29 mouse cellular contexts compared by ENCODE assay signal in genomic region chr4:84121442-84121841, GRCm38 (mm10).
DNase-seq lines count a peak whose midpoint lies in the region; ATAC-seq lines count a peak whose summit lies in the region.
"Had no signal": no experiment of that assay in that cellular context is flagged by ENCODE, and none has a peak within 500 bp of the region (broad histone marks: within the 10 kb centered on the region; RNA-seq: fewer than 3 reads in every experiment).

No protein-coding gene starts in this region.

- no peaks in the 10 kb centered on the region for H3K9me3 ChIP-seq in hindbrain, embryonic 10.5 days
- H3K9me3 ChIP-seq in hindbrain, embryonic 13.5 days, result no peaks in the 10 kb centered on the region
- no peaks in the 10 kb centered on the region for H3K9me3 ChIP-seq in neural tube, embryonic 13.5 days
- H3K9me3 ChIP-seq in neural tube, embryonic 15.5 days (replicated peaks), result no peaks in the 10 kb centered on the region
- no peaks in the 10 kb centered on the region for H3K9me3 ChIP-seq in limb, embryonic 10.5 days (replicated peaks)
- H3K9me3 ChIP-seq: forebrain, embryonic 15.5 days; heart, embryonic 12.5 days; intestine, embryonic 15.5 days; limb, embryonic 12.5 days; liver, embryonic 13.5 days; stomach, embryonic 15.5 days had no signal

- no peak for DNase-seq in hindbrain, embryonic 10.5 days (ENCODE audit: low spot score)
- no peak for DNase-seq in limb, embryonic 10.5 days (ENCODE audit: low spot score)
- no peak for DNase-seq in ovary, postnatal 14 days (ENCODE audit: low spot score)
- DNase-seq in T-cell, adult 2 months (ENCODE audit: low spot score), result no peak
- DNase-seq: adrenal gland, postnatal 25 days; cerebellum, adult 11-12 months; cerebellum, adult 9-11 months; embryo, embryonic 11 days; gastrocnemius, adult 2 months; heart, adult 2 months; heart, postnatal 10 days; kidney, adult 2 months; kidney, postnatal 10 days; layer of hippocampus, postnatal 36 days; liver, embryonic 13.5 days; lung, adult 18-20 months; thymus, adult 18-20 months; thymus, postnatal 36 days had no signal

- peaks cover 42% of the 10 kb centered on the region for H3K4me1 ChIP-seq in hindbrain, embryonic 10.5 days (replicated peaks)
- peaks cover 21% of the 10 kb centered on the region for H3K4me1 ChIP-seq in hindbrain, embryonic 13.5 days (replicated peaks)
- H3K4me1 ChIP-seq in neural tube, embryonic 13.5 days (replicated peaks), result peaks cover 24% of the 10 kb centered on the region
- H3K4me1 ChIP-seq in neural tube, embryonic 15.5 days, result peaks cover 6% of the 10 kb centered on the region; the same call in 1 of the 2 replicates
- H3K4me1 ChIP-seq in limb, embryonic 10.5 days, result peaks cover 55% of the 10 kb centered on the region
- H3K4me1 ChIP-seq: forebrain, embryonic 15.5 days; liver, embryonic 13.5 days had no signal

- no peak for ATAC-seq in hindbrain, embryonic 13.5 days (ENCODE audit: low FRiP score)
- ATAC-seq in neural tube, embryonic 13.5 days (ENCODE audit: low read depth), result no peak
- ATAC-seq in neural tube, embryonic 15.5 days (ENCODE audit: low FRiP score), result no peak
- ATAC-seq: forebrain, embryonic 15.5 days; intestine, embryonic 15.5 days; lung, postnatal 0 days; midbrain, embryonic 16.5 days had no signal

- H3K36me3 ChIP-seq in hindbrain, embryonic 10.5 days, result no peaks in the 10 kb centered on the region
- H3K36me3 ChIP-seq in hindbrain, embryonic 13.5 days, result no peaks in the 10 kb centered on the region
- no peaks in the 10 kb centered on the region for H3K36me3 ChIP-seq in neural tube, embryonic 13.5 days
- H3K36me3 ChIP-seq in neural tube, embryonic 15.5 days, result no peaks in the 10 kb centered on the region
- no peaks in the 10 kb centered on the region for H3K36me3 ChIP-seq in limb, embryonic 10.5 days
- H3K36me3 ChIP-seq: forebrain, embryonic 15.5 days; heart, embryonic 12.5 days; intestine, embryonic 15.5 days; limb, embryonic 12.5 days; liver, embryonic 13.5 days; stomach, embryonic 15.5 days had no signal

- 66% methylated on average over 10 of the region's 10 CpGs for WGBS in hindbrain, embryonic 10.5 days
- 80% methylated on average over 10 of the region's 10 CpGs for WGBS in hindbrain, embryonic 13.5 days
- WGBS in neural tube, embryonic 13.5 days, result 77% methylated on average over 10 of the region's 10 CpGs
- WGBS in neural tube, embryonic 15.5 days, result 72% methylated on average over 10 of the region's 10 CpGs
- WGBS in limb, embryonic 10.5 days, result 54% methylated on average over 10 of the region's 10 CpGs

- H3K27ac ChIP-seq in hindbrain, embryonic 10.5 days, result peak overlapping the region; percentile 50
- H3K27ac ChIP-seq in hindbrain, embryonic 13.5 days, result no peak overlapping the region
- H3K27ac ChIP-seq in neural tube, embryonic 13.5 days (replicated peaks), result peak overlapping the region; percentile 23; the same call in 1 of the 2 replicates
- H3K27ac ChIP-seq in neural tube, embryonic 15.5 days (replicated peaks), result no peak overlapping the region
- H3K27ac ChIP-seq in limb, embryonic 10.5 days, result peak overlapping the region; percentile 70
- H3K27ac ChIP-seq: forebrain, embryonic 15.5 days; gastrocnemius, adult 2 months; heart, adult 2 months; hindbrain, postnatal 0 days; intestine, embryonic 15.5 days; limb, embryonic 12.5 days; liver, embryonic 13.5 days; stomach, embryonic 15.5 days had no signal

- peaks cover 3% of the 10 kb centered on the region; the same call in 1 of the 2 replicates for H3K27me3 ChIP-seq in hindbrain, embryonic 10.5 days (ENCODE audit: insufficient read depth, poor library complexity, severe bottlenecking)
- H3K27me3 ChIP-seq in hindbrain, embryonic 13.5 days, result peaks cover 10% of the 10 kb centered on the region; the same call in 1 of the 2 replicates
- H3K27me3 ChIP-seq in neural tube, embryonic 13.5 days, result no peaks in the 10 kb centered on the region
- H3K27me3 ChIP-seq in neural tube, embryonic 15.5 days (replicated peaks), result no peaks in the 10 kb centered on the region
- no peaks in the 10 kb centered on the region for H3K27me3 ChIP-seq in limb, embryonic 10.5 days (ENCODE audit: low read depth, poor library complexity, severe bottlenecking)
- H3K27me3 ChIP-seq: forebrain, embryonic 15.5 days; heart, embryonic 12.5 days; intestine, embryonic 15.5 days; limb, embryonic 12.5 days; liver, embryonic 13.5 days; stomach, embryonic 15.5 days had no signal

- H3K4me2 ChIP-seq in hindbrain, embryonic 13.5 days, result no peak overlapping the region
- H3K4me2 ChIP-seq in neural tube, embryonic 13.5 days, result no peak overlapping the region
- H3K4me2 ChIP-seq in neural tube, embryonic 15.5 days, result no peak overlapping the region
- H3K4me2 ChIP-seq: forebrain, embryonic 15.5 days; heart, embryonic 12.5 days; intestine, embryonic 15.5 days; limb, embryonic 12.5 days; liver, embryonic 13.5 days; stomach, embryonic 15.5 days had no signal

- H3K4me3 ChIP-seq in hindbrain, embryonic 10.5 days, result no peak overlapping the region
- no peak overlapping the region for H3K4me3 ChIP-seq in hindbrain, embryonic 13.5 days
- no peak overlapping the region for H3K4me3 ChIP-seq in neural tube, embryonic 13.5 days
- H3K4me3 ChIP-seq in neural tube, embryonic 15.5 days (replicated peaks), result no peak overlapping the region
- H3K4me3 ChIP-seq in limb, embryonic 10.5 days, result no peak overlapping the region
- H3K4me3 ChIP-seq: forebrain, embryonic 15.5 days; gastrocnemius, adult 2 months; heart, adult 2 months; heart, embryonic 12.5 days; intestine, embryonic 15.5 days; limb, embryonic 12.5 days; liver, embryonic 13.5 days; stomach, embryonic 15.5 days had no signal

- no peak overlapping the region for H3K9ac ChIP-seq in hindbrain, embryonic 13.5 days
- no peak overlapping the region for H3K9ac ChIP-seq in neural tube, embryonic 13.5 days
- H3K9ac ChIP-seq in neural tube, embryonic 15.5 days (replicated peaks), result no peak overlapping the region
- H3K9ac ChIP-seq: forebrain, embryonic 15.5 days; heart, embryonic 12.5 days; intestine, embryonic 15.5 days; limb, embryonic 12.5 days; liver, embryonic 13.5 days; stomach, embryonic 15.5 days had no signal

Comparison
In these comparisons a context has a peak if more than half of its experiments do, and no peak if none do; other contexts are left out.
1. H3K27ac ChIP-seq: peak in hindbrain, embryonic 10.5 days (single experiment), neural tube, embryonic 13.5 days (single experiment) and limb, embryonic 10.5 days (single experiment); none in hindbrain, embryonic 13.5 days (single experiment) and neural tube, embryonic 15.5 days (single experiment).